Mouse (Mus musculus) 3T3-L1 (cell line): ENCODE results near the gene Gm29776.

ENCODE experiments used
- DNase-seq: peaks from one replicate; pipeline ENCODE4 v3.0.0-alpha.2; 2015; ENCODE audit warnings: low read depth, low spot score

Gene Gm29776

GRCm38 (mm10) chr14:54698733-54699132 lies at the start of gene Gm29776:
Gm29776 (minus strand) TSS chr14:54698833.
- DNase-seq: no peak

GRCm38 (mm10) chr14:54746038-54746437 lies 47.4 kb upstream of the Gm29776 start:
- DNase-seq: no peak

- DNase-seq: no peak
Observed at GRCm38 (mm10) chr14:54744473-54744872, 45.8 kb upstream of the Gm29776 start.

- peak; percentile 10 for DNase-seq
Observed at GRCm38 (mm10) chr14:54742375-54742774, 43.7 kb upstream of the Gm29776 start.

GRCm38 (mm10) chr14:54741721-54742120 lies 43.1 kb upstream of the Gm29776 start:
- DNase-seq: no peak

GRCm38 (mm10) chr14:54737634-54738033 lies 39.0 kb upstream of the Gm29776 start:
- no peak for DNase-seq

GRCm38 (mm10) chr14:54736555-54737552 lies 38.2 kb upstream of the Gm29776 start:
- peak; percentile 6 for DNase-seq

GRCm38 (mm10) chr14:54735221-54735620 lies 36.6 kb upstream of the Gm29776 start:
- DNase-seq: no peak

GRCm38 (mm10) chr14:54734004-54734403 lies 35.4 kb upstream of the Gm29776 start:
- no peak for DNase-seq

- DNase-seq: no peak
Observed at GRCm38 (mm10) chr14:54732206-54732605, 33.6 kb upstream of the Gm29776 start.

- DNase-seq: no peak
Observed at GRCm38 (mm10) chr14:54730305-54730704, 31.7 kb upstream of the Gm29776 start.

- no peak for DNase-seq
Observed at GRCm38 (mm10) chr14:54728823-54729653, 30.4 kb upstream of the Gm29776 start.

- DNase-seq: no peak
Observed at GRCm38 (mm10) chr14:54727565-54727964, 28.9 kb upstream of the Gm29776 start.

- no peak for DNase-seq
Observed at GRCm38 (mm10) chr14:54724049-54724448, 25.4 kb upstream of the Gm29776 start.

GRCm38 (mm10) chr14:54721711-54722110 lies 23.1 kb upstream of the Gm29776 start:
- DNase-seq: no peak

GRCm38 (mm10) chr14:54720654-54721350 lies 22.2 kb upstream of the Gm29776 start:
- no peak for DNase-seq

- DNase-seq: no peak
Observed at GRCm38 (mm10) chr14:54720041-54720440, 21.4 kb upstream of the Gm29776 start.

- DNase-seq: no peak
Observed at GRCm38 (mm10) chr14:54715402-54715801, 16.8 kb upstream of the Gm29776 start.

- DNase-seq: no peak
Observed at GRCm38 (mm10) chr14:54714617-54715081, 16.0 kb upstream of the Gm29776 start.

- DNase-seq: peak; percentile 86
Observed at GRCm38 (mm10) chr14:54714121-54714520, 15.5 kb upstream of the Gm29776 start.

GRCm38 (mm10) chr14:54712861-54713260 lies 14.2 kb upstream of the Gm29776 start:
- DNase-seq: no peak
